Mouse (Mus musculus): Measurements from ENCODE around the gene St8sia2. TPM values are rescaled to one million over a fixed set of nuclear protein-coding genes. Genes with fewer than 3 reads are reported as not detected.

St8sia2 gene
- polyA plus RNA-seq, 1 experiment from 2014 or later = 127 TPM

GRCm38 (mm10) chr7:73941640-73942039 lies 71.8 kb downstream of the St8sia2 start:
- no peaks in the 10 kb centered on the region for H3K9me3 ChIP-seq (ENCODE audit: control insufficient read depth, low read length)
- no peak overlapping the region; the same call in 1 of the 2 replicates for H3K27ac ChIP-seq (replicated peaks; ENCODE audit: low read depth, low read length)
- no peaks in the 10 kb centered on the region for H3K27me3 ChIP-seq (ENCODE audit: control insufficient read depth, insufficient read depth, low read length)
- H3K4me3 ChIP-seq (replicated peaks; ENCODE audit: low read depth, low read length) = no peak overlapping the region
- no peak overlapping the region for H3K9ac ChIP-seq (replicated peaks; ENCODE audit: low read length)
- ATAC-seq (ENCODE audit: low FRiP score, low TSS enrichment) (peak; percentile 35; the same call in 1 of the 2 replicates), DNase-seq (peak; percentile 85)
- peaks cover 11% of the 10 kb centered on the region for H3K4me1 ChIP-seq (ENCODE audit: control insufficient read depth, insufficient read depth, low read length)
- peaks cover 71% of the 10 kb centered on the region for H3K36me3 ChIP-seq (ENCODE audit: control insufficient read depth, insufficient read depth, low read length)
- H3K4me2 ChIP-seq (ENCODE audit: low read length) = no peak overlapping the region
- 54% methylated on average over 4 of the region's 4 CpGs for WGBS

GRCm38 (mm10) chr7:73939236-73939635 lies 74.3 kb downstream of the St8sia2 start:
- H3K9me3 ChIP-seq (ENCODE audit: control insufficient read depth, low read length) = no peaks in the 10 kb centered on the region
- no peak overlapping the region for H3K4me2 ChIP-seq (ENCODE audit: low read length)
- no peak overlapping the region for H3K4me3 ChIP-seq (replicated peaks; ENCODE audit: low read depth, low read length)
- peaks cover 48% of the 10 kb centered on the region for H3K36me3 ChIP-seq (ENCODE audit: control insufficient read depth, insufficient read depth, low read length)
- H3K9ac ChIP-seq (replicated peaks; ENCODE audit: low read length) = no peak overlapping the region
- ATAC-seq (ENCODE audit: low FRiP score, low TSS enrichment) (no peak), DNase-seq (no peak)
- peaks cover 11% of the 10 kb centered on the region for H3K4me1 ChIP-seq (ENCODE audit: control insufficient read depth, insufficient read depth, low read length)
- WGBS = 93% methylated on average over 8 of the region's 8 CpGs
- no peak overlapping the region for H3K27ac ChIP-seq (replicated peaks; ENCODE audit: low read depth, low read length)
- H3K27me3 ChIP-seq (ENCODE audit: control insufficient read depth, insufficient read depth, low read length) = no peaks in the 10 kb centered on the region

GRCm38 (mm10) chr7:73938046-73938810 lies 75.3 kb downstream of the St8sia2 start:
- Histone ChIP-seq H3K36me3 (ENCODE audit: control insufficient read depth, insufficient read depth, low read length) (peaks cover 38% of the 10 kb centered on the region), H3K4me2 (ENCODE audit: low read length) (no peak overlapping the region), H3K4me3 (replicated peaks; ENCODE audit: low read depth, low read length) (no peak overlapping the region), H3K9me3 (ENCODE audit: control insufficient read depth, low read length) (no peaks in the 10 kb centered on the region), H3K27me3 (ENCODE audit: control insufficient read depth, insufficient read depth, low read length) (no peaks in the 10 kb centered on the region), H3K4me1 (ENCODE audit: control insufficient read depth, insufficient read depth, low read length) (peaks cover 11% of the 10 kb centered on the region), H3K9ac (replicated peaks; ENCODE audit: low read length) (no peak overlapping the region), H3K27ac (replicated peaks; ENCODE audit: low read depth, low read length) (no peak overlapping the region)
- ATAC-seq (ENCODE audit: low FRiP score, low TSS enrichment) (no peak), DNase-seq (peak; percentile 48)
- WGBS = 79% methylated on average over 7 of the region's 7 CpGs

GRCm38 (mm10) chr7:73936119-73936518 lies 77.4 kb downstream of the St8sia2 start:
- no peaks in the 10 kb centered on the region for H3K9me3 ChIP-seq (ENCODE audit: control insufficient read depth, low read length)
- 40% methylated on average over 3 of the region's 3 CpGs for WGBS
- no peak overlapping the region for H3K4me3 ChIP-seq (replicated peaks; ENCODE audit: low read depth, low read length)
- H3K36me3 ChIP-seq (ENCODE audit: control insufficient read depth, insufficient read depth, low read length) = peaks cover 21% of the 10 kb centered on the region
- ATAC-seq (ENCODE audit: low FRiP score, low TSS enrichment) (no peak), DNase-seq (peak; percentile 24)
- no peak overlapping the region for H3K4me2 ChIP-seq (ENCODE audit: low read length)
- H3K27me3 ChIP-seq (ENCODE audit: control insufficient read depth, insufficient read depth, low read length) = no peaks in the 10 kb centered on the region
- no peak overlapping the region for H3K9ac ChIP-seq (replicated peaks; ENCODE audit: low read length)
- H3K27ac ChIP-seq (replicated peaks; ENCODE audit: low read depth, low read length) = no peak overlapping the region
- H3K4me1 ChIP-seq (ENCODE audit: control insufficient read depth, insufficient read depth, low read length) = peaks cover under 1% of the 10 kb centered on the region; the same call in 1 of the 2 replicates

- H3K27ac ChIP-seq (replicated peaks; ENCODE audit: low read depth, low read length) = no peak overlapping the region
- H3K4me3 ChIP-seq (replicated peaks; ENCODE audit: low read depth, low read length) = no peak overlapping the region
- no peak for DNase-seq
- no peaks in the 10 kb centered on the region for H3K27me3 ChIP-seq (ENCODE audit: control insufficient read depth, insufficient read depth, low read length)
- no peaks in the 10 kb centered on the region for H3K4me1 ChIP-seq (ENCODE audit: control insufficient read depth, insufficient read depth, low read length)
- peaks cover 18% of the 10 kb centered on the region for H3K36me3 ChIP-seq (ENCODE audit: control insufficient read depth, insufficient read depth, low read length)
- 85% methylated on average over 2 of the region's 2 CpGs for WGBS
- H3K9ac ChIP-seq (replicated peaks; ENCODE audit: low read length) = no peak overlapping the region
- ATAC-seq (ENCODE audit: low FRiP score, low TSS enrichment) = no peak
- H3K4me2 ChIP-seq (ENCODE audit: low read length) = no peak overlapping the region
- no peaks in the 10 kb centered on the region for H3K9me3 ChIP-seq (ENCODE audit: control insufficient read depth, low read length)
Measured at GRCm38 (mm10) chr7:73935703-73936102, 77.8 kb downstream of the St8sia2 start.

GRCm38 (mm10) chr7:73933036-73933435 lies 80.5 kb downstream of the St8sia2 start:
- H3K9ac ChIP-seq (replicated peaks; ENCODE audit: low read length) = no peak overlapping the region
- H3K4me1 ChIP-seq (ENCODE audit: control insufficient read depth, insufficient read depth, low read length) = no peaks in the 10 kb centered on the region
- ATAC-seq (ENCODE audit: low FRiP score, low TSS enrichment) = no peak
- no peak overlapping the region for H3K4me3 ChIP-seq (replicated peaks; ENCODE audit: low read depth, low read length)
- no peak overlapping the region for H3K4me2 ChIP-seq (ENCODE audit: low read length)
- no peaks in the 10 kb centered on the region for H3K36me3 ChIP-seq (ENCODE audit: control insufficient read depth, insufficient read depth, low read length)
- H3K27ac ChIP-seq (replicated peaks; ENCODE audit: low read depth, low read length) = no peak overlapping the region
- no peak for DNase-seq
- WGBS = 84% methylated on average over 3 of the region's 3 CpGs
- H3K9me3 ChIP-seq (ENCODE audit: control insufficient read depth, low read length) = no peaks in the 10 kb centered on the region
- H3K27me3 ChIP-seq (ENCODE audit: control insufficient read depth, insufficient read depth, low read length) = no peaks in the 10 kb centered on the region

- Histone ChIP-seq H3K27me3 (ENCODE audit: control insufficient read depth, insufficient read depth, low read length) (no peaks in the 10 kb centered on the region; the same call in 1 of the 2 replicates), H3K4me1 (ENCODE audit: control insufficient read depth, insufficient read depth, low read length) (peaks cover 25% of the 10 kb centered on the region), H3K27ac (replicated peaks; ENCODE audit: low read depth, low read length) (no peak overlapping the region), H3K4me2 (ENCODE audit: low read length) (peak overlapping the region; percentile 24), H3K4me3 (replicated peaks; ENCODE audit: low read depth, low read length) (no peak overlapping the region), H3K9me3 (ENCODE audit: control insufficient read depth, low read length) (no peaks in the 10 kb centered on the region), H3K36me3 (ENCODE audit: control insufficient read depth, insufficient read depth, low read length) (no peaks in the 10 kb centered on the region), H3K9ac (replicated peaks; ENCODE audit: low read length) (no peak overlapping the region)
- peak; percentile 47 for DNase-seq
- WGBS = 25% methylated on average over 16 of the region's 16 CpGs
- no peak; the same call in 1 of the 2 replicates for ATAC-seq (ENCODE audit: low FRiP score, low TSS enrichment)
Measured at GRCm38 (mm10) chr7:73920921-73921485, 92.5 kb downstream of the St8sia2 start.

- Histone ChIP-seq H3K4me1 (ENCODE audit: control insufficient read depth, insufficient read depth, low read length) (peaks cover 25% of the 10 kb centered on the region), H3K36me3 (ENCODE audit: control insufficient read depth, insufficient read depth, low read length) (no peaks in the 10 kb centered on the region), H3K27me3 (ENCODE audit: control insufficient read depth, insufficient read depth, low read length) (peaks cover 4% of the 10 kb centered on the region; the same call in 1 of the 2 replicates), H3K27ac (replicated peaks; ENCODE audit: low read depth, low read length) (0 out of 2 replicates have a peak overlapping the region, but pooled peaks have one; percentile 6), H3K9ac (replicated peaks; ENCODE audit: low read length) (no peak overlapping the region), H3K4me2 (ENCODE audit: low read length) (no peak overlapping the region), H3K9me3 (ENCODE audit: control insufficient read depth, low read length) (no peaks in the 10 kb centered on the region), H3K4me3 (replicated peaks; ENCODE audit: low read depth, low read length) (no peak overlapping the region)
- ATAC-seq (ENCODE audit: low FRiP score, low TSS enrichment) (peak; percentile 77), DNase-seq (peak; percentile 71)
- 38% methylated on average over 9 of the region's 9 CpGs for WGBS
Measured at GRCm38 (mm10) chr7:73917633-73918311, 95.7 kb downstream of the St8sia2 start.

Measured in midbrain, embryonic 14.5 days (tissue).